Mouse (Mus musculus): ENCODE data around the gene Pkp3.
"Not testable (repeated sequence)": the region's sequence is repeated elsewhere in the genome, so short reads cannot be mapped to it uniquely, and the experiment has no call there.

The Pkp3 gene

GRCm38 (mm10) chr7:141077841-141078240 lies at the start of gene Pkp3:
Gene Pkp3 (plus strand): TSS chr7:141078218.
- no peak for DNase-seq (ENCODE audit: low spot score in 2 of 2)

GRCm38 (mm10) chr7:141028831-141029230 lies 49.2 kb upstream of the Pkp3 start, which contains the start of gene Gm17387:
Gene Gm17387 (plus strand): TSS chr7:141029131.
- no peak for DNase-seq (ENCODE audit: low spot score in 2 of 2)

GRCm38 (mm10) chr7:141030390-141030789 lies 47.6 kb upstream of the Pkp3 start:
- no peak for DNase-seq (ENCODE audit: low spot score in 2 of 2)

- DNase-seq (ENCODE audit: low spot score in 2 of 2): no peak
Measured at GRCm38 (mm10) chr7:141032458-141033167, 45.4 kb upstream of the Pkp3 start.

GRCm38 (mm10) chr7:141036624-141037023 lies 41.4 kb upstream of the Pkp3 start:
- DNase-seq (ENCODE audit: low spot score in 2 of 2): not testable (repeated sequence)

GRCm38 (mm10) chr7:141038090-141039032 lies 39.7 kb upstream of the Pkp3 start:
- no peak for DNase-seq (ENCODE audit: low spot score in 2 of 2)

GRCm38 (mm10) chr7:141039386-141040107 lies 38.5 kb upstream of the Pkp3 start:
- no peak for DNase-seq (ENCODE audit: low spot score in 2 of 2)

- no peak for DNase-seq (ENCODE audit: low spot score in 2 of 2)
Measured at GRCm38 (mm10) chr7:141040867-141041606, 37.0 kb upstream of the Pkp3 start.

GRCm38 (mm10) chr7:141041661-141042060 lies 36.4 kb upstream of the Pkp3 start:
- no peak for DNase-seq (ENCODE audit: low spot score in 2 of 2)

GRCm38 (mm10) chr7:141042539-141042938 lies 35.5 kb upstream of the Pkp3 start:
- DNase-seq (ENCODE audit: low spot score in 2 of 2): no peak

GRCm38 (mm10) chr7:141046931-141047580 lies 31.0 kb upstream of the Pkp3 start:
- DNase-seq (ENCODE audit: low spot score in 2 of 2): no peak

- peak in 1 of 2 experiments; percentile 73 for DNase-seq (ENCODE audit: low spot score in 2 of 2)
Measured at GRCm38 (mm10) chr7:141047581-141048225, 30.3 kb upstream of the Pkp3 start.

GRCm38 (mm10) chr7:141048226-141049218 lies 29.5 kb upstream of the Pkp3 start:
- DNase-seq (ENCODE audit: low spot score in 2 of 2): peak in 1 of 2 experiments; percentile 90

- no peak for DNase-seq (ENCODE audit: low spot score in 2 of 2)
Measured at GRCm38 (mm10) chr7:141049326-141049725, 28.7 kb upstream of the Pkp3 start.

- no peak for DNase-seq (ENCODE audit: low spot score in 2 of 2)
Measured at GRCm38 (mm10) chr7:141051060-141051685, 26.8 kb upstream of the Pkp3 start.

- DNase-seq (ENCODE audit: low spot score in 2 of 2): no peak
Measured at GRCm38 (mm10) chr7:141052016-141052415, 26.0 kb upstream of the Pkp3 start.

GRCm38 (mm10) chr7:141052421-141052820 lies 25.6 kb upstream of the Pkp3 start:
- no peak for DNase-seq (ENCODE audit: low spot score in 2 of 2)

- no peak for DNase-seq (ENCODE audit: low spot score in 2 of 2)
Measured at GRCm38 (mm10) chr7:141055785-141056184, 22.2 kb upstream of the Pkp3 start.

Data from left cerebral cortex, adult 9 months (tissue).